Mouse (Mus musculus): ENCODE results near the gene Olfr24. TPM values are rescaled to one million over a fixed set of nuclear protein-coding genes. Genes with fewer than 3 reads are reported as not detected.
"Not testable (repeated sequence)": the region's sequence is repeated elsewhere in the genome, so short reads cannot be mapped to it uniquely, and the experiment has no call there.

The Olfr24 gene
- polyA plus RNA-seq (2016; fragmentation: Nextera tagmentation; extraction: Ambion mirVana): not detected in 2 replicates

- H3K36me3 ChIP-seq: no peaks in the 10 kb centered on the region
- H3K9me3 ChIP-seq (replicated peaks): no peaks in the 10 kb centered on the region
- H3K9ac ChIP-seq: no peak within 1 kb of the TSS
- no peak within 1 kb of the TSS for H3K4me2 ChIP-seq (replicated peaks)
- no peaks in the 10 kb centered on the region for H3K27me3 ChIP-seq
- no peak for ATAC-seq (ENCODE audit: low FRiP score)
- no peak within 1 kb of the TSS for H3K4me3 ChIP-seq
- H3K27ac ChIP-seq: no peak within 1 kb of the TSS
- no peaks in the 10 kb centered on the region for H3K4me1 ChIP-seq
These were observed at the start of gene Olfr24 for GRCm38 (mm10) chr9:18763896-18764295. TSS of gene Olfr24 (minus strand) at chr9:18763996.

- H3K27ac ChIP-seq: no peak overlapping the region
- H3K9ac ChIP-seq: no peak overlapping the region
- H3K27me3 ChIP-seq: no peaks in the 10 kb centered on the region
- H3K9me3 ChIP-seq (replicated peaks): no peaks in the 10 kb centered on the region
- no peak for ATAC-seq (ENCODE audit: low FRiP score)
- H3K4me1 ChIP-seq: no peaks in the 10 kb centered on the region
- 59% methylated on average over 7 of the region's 7 CpGs for WGBS
- H3K4me2 ChIP-seq (replicated peaks): no peak overlapping the region
- H3K36me3 ChIP-seq: no peaks in the 10 kb centered on the region
- no peak overlapping the region for H3K4me3 ChIP-seq
These were observed 21.5 kb upstream of the Olfr24 start for GRCm38 (mm10) chr9:18785316-18785715.

GRCm38 (mm10) chr9:18779476-18779875 lies 15.7 kb upstream of the Olfr24 start:
- no peaks in the 10 kb centered on the region for H3K4me1 ChIP-seq
- H3K4me3 ChIP-seq: no peak overlapping the region
- ATAC-seq (ENCODE audit: low FRiP score): peak; percentile 63
- no peak overlapping the region for H3K27ac ChIP-seq
- H3K9me3 ChIP-seq (replicated peaks): 0 out of 2 replicates have a peak, but pooled peaks cover 5% of the 10 kb centered on the region
- no peaks in the 10 kb centered on the region for H3K36me3 ChIP-seq
- 61% methylated on average over 24 of the region's 24 CpGs for WGBS
- no peak overlapping the region for H3K9ac ChIP-seq
- peak overlapping the region; percentile 24; the same call in 1 of the 2 replicates for H3K4me2 ChIP-seq (replicated peaks)
- no peaks in the 10 kb centered on the region for H3K27me3 ChIP-seq

- Histone ChIP-seq H3K27ac (no peak overlapping the region), H3K4me3 (no peak overlapping the region), H3K4me1 (no peaks in the 10 kb centered on the region), H3K27me3 (no peaks in the 10 kb centered on the region), H3K9ac (no peak overlapping the region), H3K4me2 (replicated peaks) (no peak overlapping the region), H3K9me3 (replicated peaks) (0 out of 2 replicates have a peak, but pooled peaks cover 5% of the 10 kb centered on the region), H3K36me3 (no peaks in the 10 kb centered on the region)
- 57% methylated on average over 1 of the region's 1 CpGs for WGBS
- ATAC-seq (ENCODE audit: low FRiP score): no peak
These were observed 15.2 kb upstream of the Olfr24 start for GRCm38 (mm10) chr9:18778981-18779380.

GRCm38 (mm10) chr9:18755595-18755994 lies 8.2 kb downstream of the Olfr24 start:
- no peaks in the 10 kb centered on the region for H3K4me1 ChIP-seq
- WGBS: 69% methylated on average over 1 of the region's 1 CpGs

GRCm38 (mm10) chr9:18744639-18745038 lies 19.2 kb downstream of the Olfr24 start:
- Histone ChIP-seq H3K27ac (no peak overlapping the region), H3K27me3 (no peaks in the 10 kb centered on the region), H3K4me3 (no peak overlapping the region), H3K4me2 (replicated peaks) (no peak overlapping the region), H3K9me3 (replicated peaks) (no peaks in the 10 kb centered on the region), H3K36me3 (no peaks in the 10 kb centered on the region), H3K9ac (no peak overlapping the region), H3K4me1 (no peaks in the 10 kb centered on the region)
- ATAC-seq (ENCODE audit: low FRiP score): 0 out of 2 replicates have a peak, but pooled peaks have one; percentile 26
- 30% methylated on average over 5 of the region's 5 CpGs for WGBS

More at GRCm38 (mm10) chr9:18755595-18755994, 8.2 kb downstream of the Olfr24 start:
- ATAC-seq (ENCODE audit: low FRiP score): no peak
- Histone ChIP-seq H3K36me3 (no peaks in the 10 kb centered on the region), H3K9me3 (replicated peaks) (no peaks in the 10 kb centered on the region), H3K4me3 (no peak overlapping the region), H3K9ac (no peak overlapping the region), H3K27ac (no peak overlapping the region), H3K4me2 (replicated peaks) (no peak overlapping the region), H3K27me3 (no peaks in the 10 kb centered on the region)

GRCm38 (mm10) chr9:18734177-18734576 lies 29.6 kb downstream of the Olfr24 start:
- 76% methylated on average over 2 of the region's 2 CpGs for WGBS

GRCm38 (mm10) chr9:18722712-18723099 lies 41.1 kb downstream of the Olfr24 start:
- 29% methylated on average over 4 of the region's 4 CpGs for WGBS

More at GRCm38 (mm10) chr9:18734177-18734576, 29.6 kb downstream of the Olfr24 start:
- H3K27me3 ChIP-seq; H3K36me3 ChIP-seq; ATAC-seq (ENCODE audit: low FRiP score); H3K4me2 ChIP-seq (replicated peaks); H3K27ac ChIP-seq; H3K4me3 ChIP-seq; H3K4me1 ChIP-seq; H3K9ac ChIP-seq; H3K9me3 ChIP-seq (replicated peaks): not testable (repeated sequence)

GRCm38 (mm10) chr9:18721931-18722711 lies 41.7 kb downstream of the Olfr24 start:
- Histone ChIP-seq H3K4me3 (no peak overlapping the region), H3K9ac (no peak overlapping the region), H3K36me3 (no peaks in the 10 kb centered on the region), H3K27me3 (no peaks in the 10 kb centered on the region), H3K9me3 (replicated peaks) (no peaks in the 10 kb centered on the region), H3K4me2 (replicated peaks) (no peak overlapping the region), H3K27ac (no peak overlapping the region), H3K4me1 (no peaks in the 10 kb centered on the region)
- peak; percentile 85 for ATAC-seq (ENCODE audit: low FRiP score)
- 18% methylated on average over 6 of the region's 6 CpGs for WGBS

More at GRCm38 (mm10) chr9:18722712-18723099, 41.1 kb downstream of the Olfr24 start:
- Histone ChIP-seq H3K9ac (no peak overlapping the region), H3K27me3 (no peaks in the 10 kb centered on the region), H3K4me1 (no peaks in the 10 kb centered on the region), H3K9me3 (replicated peaks) (no peaks in the 10 kb centered on the region), H3K4me2 (replicated peaks) (no peak overlapping the region), H3K36me3 (no peaks in the 10 kb centered on the region), H3K4me3 (no peak overlapping the region), H3K27ac (no peak overlapping the region)
- 0 out of 2 replicates have a peak, but pooled peaks have one; percentile 35 for ATAC-seq (ENCODE audit: low FRiP score)

- Histone ChIP-seq H3K4me3 (no peak overlapping the region), H3K9ac (no peak overlapping the region), H3K9me3 (replicated peaks) (no peaks in the 10 kb centered on the region), H3K4me1 (no peaks in the 10 kb centered on the region), H3K4me2 (replicated peaks) (no peak overlapping the region), H3K27ac (no peak overlapping the region), H3K27me3 (no peaks in the 10 kb centered on the region), H3K36me3 (no peaks in the 10 kb centered on the region)
- ATAC-seq (ENCODE audit: low FRiP score): no peak
- 43% methylated on average over 2 of the region's 2 CpGs for WGBS
These were observed 42.8 kb downstream of the Olfr24 start for GRCm38 (mm10) chr9:18721011-18721410.

GRCm38 (mm10) chr9:18705628-18706027 lies 58.2 kb downstream of the Olfr24 start:
- Histone ChIP-seq H3K36me3 (no peaks in the 10 kb centered on the region), H3K9ac (no peak overlapping the region), H3K4me2 (replicated peaks) (no peak overlapping the region), H3K4me1 (no peaks in the 10 kb centered on the region), H3K4me3 (no peak overlapping the region), H3K9me3 (replicated peaks) (no peaks in the 10 kb centered on the region), H3K27me3 (no peaks in the 10 kb centered on the region), H3K27ac (no peak overlapping the region)
- ATAC-seq (ENCODE audit: low FRiP score): no peak
